Mouse (Mus musculus): ENCODE results near the gene Guf1. TPM values are rescaled to one million over a fixed set of nuclear protein-coding genes. Genes with fewer than 3 reads are reported as not detected.

The Guf1 gene
- 69.8 TPM for polyA plus RNA-seq (2014; fragmentation: Illumina TruSeq; extraction: RNeasy Lipid Tissue Mini Kit (QIAGEN cat#74804); ENCODE audit: low replicate concordance)

GRCm38 (mm10) chr5:69556628-69557403 is at the start of gene Guf1:
Gene Guf1, plus strand, starts transcription at chr5:69556923.

GRCm38 (mm10) chr5:69542489-69542888 is 14.2 kb upstream of the Guf1 start, which contains the start of gene Yipf7:
Gene Yipf7, minus strand, starts transcription at chr5:69542648.

GRCm38 (mm10) chr5:69591640-69592461 is 35.1 kb downstream of the Guf1 start, which contains the start of gene Gnpda2:
Gene Gnpda2, minus strand, starts transcription at chr5:69592340.

Other genes with a start within 250 kb of the Guf1 start
- gene Kctd8, start 215.2 kb upstream of the Guf1 start, polyA plus RNA-seq (2014; fragmentation: Illumina TruSeq; extraction: RNeasy Lipid Tissue Mini Kit (QIAGEN cat#74804); ENCODE audit: low replicate concordance) = not detected
- not detected for gene Yipf7, start 14.3 kb upstream of the Guf1 start, polyA plus RNA-seq (2014; fragmentation: Illumina TruSeq; extraction: RNeasy Lipid Tissue Mini Kit (QIAGEN cat#74804); ENCODE audit: low replicate concordance)
- 57.4 TPM for gene Gnpda2, start 35.4 kb downstream of the Guf1 start, polyA plus RNA-seq (2014; fragmentation: Illumina TruSeq; extraction: RNeasy Lipid Tissue Mini Kit (QIAGEN cat#74804); ENCODE audit: low replicate concordance)

Data from small intestine, adult 10 weeks (tissue).